Mouse (Mus musculus) heart, adult 8-10 months (tissue): ENCODE measurements around the gene Calhm5. TPM values are rescaled to one million over a fixed set of nuclear protein-coding genes. Genes with fewer than 3 reads are reported as not detected.

ENCODE experiments used
- DNase-seq: peaks from one replicate; pipeline ENCODE4 v3.0.0; 2022; ENCODE audit warnings: low spot score
- total RNA-seq, 4 experiments: library from RNA; stranded (reverse); gene quantifications; 2 replicates each; pipeline ENCODE4 v1.2.4; 2022

Calhm5 gene
- total RNA-seq, 4 experiments from 2014 or later: 0.63 to 1.1 (median 0.81) TPM

- no peak for DNase-seq
Observed at GRCm38 (mm10) chr10:34070999-34071492, 25.3 kb downstream of the Calhm5 start.

DNA sequence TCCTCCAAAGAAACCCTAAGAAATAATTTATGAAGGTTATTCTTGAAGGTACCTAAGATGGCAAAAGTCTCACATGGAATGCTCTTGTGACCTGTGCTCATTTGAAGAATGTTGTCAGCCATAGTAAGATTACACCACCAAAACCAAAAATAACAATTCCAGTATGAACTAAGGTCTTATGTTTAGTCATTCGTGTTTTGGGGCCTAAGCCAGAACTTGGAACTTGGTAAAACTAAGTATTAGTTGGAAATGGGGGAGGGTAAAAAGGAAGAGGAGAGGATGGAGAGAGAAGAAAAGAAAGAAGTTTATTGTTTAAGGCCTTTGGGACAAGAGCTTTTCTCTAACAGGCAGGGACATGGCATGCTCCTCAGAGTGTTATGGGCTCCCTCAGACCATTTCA is 26.7 kb downstream of the Calhm5 start:
- no peak for DNase-seq

DNA sequence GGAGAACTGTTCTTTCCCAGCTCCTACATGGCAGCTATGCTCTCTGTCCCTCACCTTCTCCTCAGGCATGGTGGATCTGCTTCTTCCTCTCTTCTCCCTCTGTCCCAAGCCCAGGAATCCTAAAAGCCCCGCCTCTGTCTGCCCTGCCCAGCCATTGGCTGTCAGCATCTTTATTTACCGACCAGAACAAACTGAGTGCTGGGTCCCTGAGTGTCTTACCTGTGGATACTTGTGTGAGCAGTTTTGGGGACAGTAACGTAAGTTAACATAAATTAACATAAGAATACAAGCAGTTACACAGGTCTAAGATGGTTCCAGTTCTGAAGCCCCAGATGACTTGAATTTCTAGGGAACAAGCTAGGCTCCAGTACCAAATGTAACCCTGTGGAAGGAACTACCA is 29.7 kb downstream of the Calhm5 start:
- DNase-seq: no peak

DNA sequence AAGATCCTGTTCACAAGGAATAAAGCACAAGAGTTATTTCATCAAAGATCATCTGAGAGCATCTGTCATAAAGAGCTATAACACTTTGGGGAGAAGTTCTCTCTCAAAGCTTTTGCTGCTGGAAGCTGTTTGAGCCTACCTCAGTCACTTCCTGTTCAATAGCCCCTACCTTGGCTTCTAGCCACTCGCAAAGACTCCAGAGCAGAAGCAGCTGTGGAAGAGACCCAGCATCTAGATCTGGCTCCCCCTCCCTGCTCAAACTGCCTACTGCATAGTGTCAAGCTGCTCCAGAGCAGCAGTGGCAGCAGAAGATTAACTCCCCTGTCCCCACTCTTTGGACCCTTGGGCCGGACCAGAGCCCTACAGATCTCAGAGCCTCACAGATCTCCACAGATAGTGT is 42.3 kb downstream of the Calhm5 start:
- no peak for DNase-seq

GRCm38 (mm10) chr10:34044210-34044609 is 52.1 kb downstream of the Calhm5 start, which contains the start of gene Calhm4:
Gene Calhm4, minus strand, starts transcription at chr10:34044310.
- DNase-seq: no peak

Other genes starting within 250 kb of the Calhm5 start
- gene Sult3a1, start 238.8 kb downstream of the Calhm5 start, total RNA-seq: not detected
- gene Rsph4a, start 191.4 kb downstream of the Calhm5 start, total RNA-seq: not detected
- gene Zup1, start 145.2 kb downstream of the Calhm5 start, total RNA-seq: 1 to 10 TPM; 5.1 to 7.4 (median 6.4) TPM
- gene Rwdd1, start 76.9 kb downstream of the Calhm5 start, total RNA-seq: 100 to 1,000 TPM; 111 to 118 (median 114) TPM
- not detected for gene Trappc3l, start 58.9 kb downstream of the Calhm5 start, total RNA-seq
- gene Calhm4, start 52.2 kb downstream of the Calhm5 start, total RNA-seq: not detected
- under 1 TPM in 2 of 4 experiments, not detected in 2; 0.24 to 0.26 TPM for gene Calhm6, start 31.5 kb upstream of the Calhm5 start, total RNA-seq
- gene Dse, start 111.2 kb upstream of the Calhm5 start, total RNA-seq: 1 to 10 TPM; 3.8 to 5.7 (median 4.9) TPM
- gene Tspyl1, start 185.7 kb upstream of the Calhm5 start, total RNA-seq: 10 to 100 TPM; 65.2 to 73.0 (median 68.1) TPM
- gene Tspyl4, start 200.9 kb upstream of the Calhm5 start, total RNA-seq: 10 to 100 TPM; 13.9 to 20.4 (median 14.5) TPM